Mouse (Mus musculus) small intestine, adult 2 months (tissue): Measurements from ENCODE around the gene Dennd1a.

Experiments used
- CTCF ChIP-seq: fragments of 200-500 bp; IDR thresholded peaks from 2 replicates; pipeline ENCODE4 v1.5.1; 2012; ENCODE audit warnings: low read depth, mild to moderate bottlenecking, control low read depth, inconsistent platforms, low read length, moderate library complexity, mixed read lengths; ENCODE audit not compliant: insufficient replicate concordance, insufficient read length; ENCODE audit errors: extremely low read depth
- POLR2A ChIP-seq: fragments of 200-500 bp; IDR thresholded peaks from 2 replicates; pipeline ENCODE4 v1.6.1; 2012; ENCODE audit warnings: low read depth, mild to moderate bottlenecking, control low read depth, inconsistent platforms, low read length, moderate library complexity

GRCm38 (mm10) chr2:38052440-38052839 lies 234.8 kb downstream of the Dennd1a start:
- no peak for TF ChIP-seq POLR2A
- no peak for TF ChIP-seq CTCF
